Mouse (Mus musculus) E14TG2a.4 (cell line): ENCODE measurements at regions not wholly inside any gene's neighbourhood (a gene's known extent, or its start where the extent isn't known, plus 50 kb on each side); places are given as distances from the start of the nearest gene placed in this dataset.

Source experiments
- CTCF ChIP-seq: conservative IDR thresholded peaks from 2 replicates; pipeline ENCODE4 v1.5.1; 2014; ENCODE audit warnings: low read length
- POU5F1 ChIP-seq: IDR thresholded peaks from 2 replicates; pipeline ENCODE4 v1.6.1; 2014; ENCODE audit warnings: low read length, borderline replicate concordance

DNA sequence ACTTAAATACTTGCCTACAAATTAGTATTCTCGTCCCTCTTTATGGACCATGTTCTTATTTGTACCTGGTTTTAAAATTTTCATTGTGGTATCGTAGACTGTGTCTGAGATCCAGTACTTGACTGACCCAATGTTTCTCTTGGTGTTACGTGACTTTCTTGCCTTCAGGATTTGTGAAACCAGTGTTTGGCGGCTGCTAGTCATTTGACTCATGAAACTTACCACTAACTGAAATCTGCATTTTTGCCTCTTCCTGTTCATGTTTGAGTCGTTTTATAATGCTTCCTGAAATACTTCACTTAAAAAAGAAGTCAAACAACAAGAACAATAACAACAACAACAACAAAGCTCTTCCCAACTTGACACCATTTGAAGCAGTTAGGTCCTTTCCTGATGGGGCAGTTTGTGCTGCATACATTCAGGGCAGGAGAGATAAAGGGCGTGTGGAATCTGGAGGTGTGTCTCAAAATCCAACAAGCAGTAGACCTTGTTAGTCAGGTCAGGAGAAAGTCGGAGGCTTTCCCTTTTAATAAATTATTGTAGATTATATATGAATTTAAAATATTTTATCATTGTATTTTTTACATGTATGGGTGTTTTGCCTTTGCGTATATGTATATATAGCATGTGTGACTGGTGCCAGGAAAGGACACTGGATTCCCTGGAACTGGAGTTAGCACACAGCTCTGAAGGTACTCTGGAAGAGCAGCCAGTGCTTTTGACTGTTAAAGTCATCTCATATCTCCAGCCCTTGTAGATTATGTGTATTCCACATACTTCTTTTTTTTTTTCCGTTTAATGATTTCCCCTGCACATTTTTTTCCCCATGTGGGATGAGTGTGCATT, 80.8 kb upstream of the Cdkn2b start:
- TF ChIP-seq CTCF, result no peak
- no peak for TF ChIP-seq POU5F1
